In genomic region chr9:44012761-44013301, GRCm38 (mm10) we compare ENCODE assay signal across 8 mouse cellular contexts. TPM values are rescaled to one million over a fixed set of nuclear protein-coding genes. Genes with fewer than 3 reads are reported as not detected.
DNase-seq lines count a peak whose midpoint lies in the region; ATAC-seq and TF ChIP-seq lines count a peak whose summit lies in the region.

No protein-coding gene starts in this region.

- H3K36me3 ChIP-seq in kidney, embryonic 15.5 days = no peaks in the 10 kb centered on the region
- no peaks in the 10 kb centered on the region for H3K36me3 ChIP-seq in thymus, adult 2 months (ENCODE audit: control insufficient read depth, insufficient read depth, low read length)

- 33% methylated on average over 8 of the region's 8 CpGs for WGBS in kidney, embryonic 15.5 days
- WGBS in thymus, adult 2 months = 2% methylated on average over 8 of the region's 8 CpGs

- peak; percentile 14 to 23 for DNase-seq in left cerebral cortex, postnatal 25 days (ENCODE audit: low spot score in 2 of 2)
- no peak for DNase-seq in left cerebral cortex, postnatal 36 days (ENCODE audit: low spot score in 2 of 2)
- DNase-seq in adrenal gland, adult 8-10 months = peak; percentile 30
- peak; percentile 37 to 56 for DNase-seq in cerebellum, postnatal 25 days
- DNase-seq in thymus, adult 2 months = peak; percentile 59
- DNase-seq in layer of hippocampus, postnatal 14 days (ENCODE audit: low spot score in 2 of 2) = no peak

- H3K27ac ChIP-seq in kidney, embryonic 15.5 days = peak overlapping the region; percentile 13; the same call in 1 of the 2 replicates
- H3K27ac ChIP-seq in thymus, adult 2 months (ENCODE audit: control insufficient read depth, insufficient read depth, low read length) = peak overlapping the region; percentile 99

- no peak overlapping the region for H3K4me3 ChIP-seq in kidney, embryonic 15.5 days (replicated peaks)
- peak overlapping the region; percentile 51 for H3K4me3 ChIP-seq in thymus, adult 2 months (ENCODE audit: control insufficient read depth, insufficient read depth, low read length)

- no peak for ATAC-seq in kidney, embryonic 15.5 days (replicated peaks; ENCODE audit: low FRiP score)
- ATAC-seq in erythroblast, adult 5-6 weeks (replicated peaks; ENCODE audit: low FRiP score, poor library complexity, severe bottlenecking) = no peak

- TF ChIP-seq POLR2A in thymus, adult 2 months (IDR thresholded peaks at IDR 0.05; ENCODE audit: control insufficient read depth, extremely low read depth, insufficient read depth, low read length, poor library complexity) = peak; percentile 45; the same call in 1 of the 2 replicates

- H3K27me3 ChIP-seq in kidney, embryonic 15.5 days = no peaks in the 10 kb centered on the region
- no peaks in the 10 kb centered on the region for H3K27me3 ChIP-seq in thymus, adult 2 months (ENCODE audit: control insufficient read depth, insufficient read depth, low read length)

- H3K4me2 ChIP-seq in kidney, embryonic 15.5 days = no peak overlapping the region

- peaks cover 17% of the 10 kb centered on the region for H3K4me1 ChIP-seq in kidney, embryonic 15.5 days
- peaks cover 59% of the 10 kb centered on the region for H3K4me1 ChIP-seq in thymus, adult 2 months (replicated peaks; ENCODE audit: control insufficient read depth, insufficient read depth, low read length)

- H3K9me3 ChIP-seq in kidney, embryonic 15.5 days (replicated peaks) = no peaks in the 10 kb centered on the region

- no peak for TF ChIP-seq CTCF in thymus, adult 2 months (IDR thresholded peaks at IDR 0.05; ENCODE audit: borderline replicate concordance, control insufficient read depth, extremely low read depth, insufficient read depth, low read length, poor library complexity)

- no peak overlapping the region for H3K9ac ChIP-seq in kidney, embryonic 15.5 days

- intact Hi-C loops in left cerebral cortex, postnatal 25 days (cut with DNase I) = no loop called here
- intact Hi-C loops in left cerebral cortex, postnatal 36 days (cut with DNase I) = no loop called here

RNA-seq across cellular contexts. Expression of gene Thy1, which starts 30.4 kb away (rescaled TPM):
- 100 to 1,000 TPM; 826 to 894 TPM for total RNA-seq in left cerebral cortex, postnatal 25 days (2021)
- 100 to 1,000 TPM; 821 to 972 TPM for total RNA-seq in left cerebral cortex, postnatal 36 days (2021)
- 10 to 100 TPM; 46.5 to 54.9 (median 48.0) TPM for total RNA-seq in adrenal gland, adult 8-10 months (2022)
- polyA plus RNA-seq in kidney, embryonic 15.5 days (2015; fragmentation: Nextera tagmentation; extraction: Ambion mirVana) = 9.6 and 10.2 TPM in 2 replicates
- polyA plus RNA-seq in thymus, adult 2 months (2012; rRNA removed) = 3,068 and 3,478 TPM in 2 replicates
- total RNA-seq in layer of hippocampus, postnatal 14 days (2021) = 100 to 1,000 TPM; 779 TPM
- 1.5 and 9.0 TPM in 2 replicates for total RNA-seq in erythroblast, adult 5-6 weeks (2015; ENCODE audit: low replicate concordance)
- total RNA-seq in erythroblast, adult 5-6 weeks (2017; ENCODE audit: low replicate concordance) = 5.0 TPM in 1 of 2 replicates, not detected in the other

RNA-seq across cellular contexts. Expression of gene Usp2, which starts 54.0 kb away (rescaled TPM):
- total RNA-seq in left cerebral cortex, postnatal 25 days (2021) = 100 to 1,000 TPM in 1 of 2 experiments, 10 to 100 TPM in 1; 72.3 to 106 TPM
- total RNA-seq in left cerebral cortex, postnatal 36 days (2021) = 100 to 1,000 TPM; 110 to 113 TPM
- 10 to 100 TPM; 39.1 to 77.6 (median 51.7) TPM for total RNA-seq in adrenal gland, adult 8-10 months (2022)
- polyA plus RNA-seq in kidney, embryonic 15.5 days (2015; fragmentation: Nextera tagmentation; extraction: Ambion mirVana) = 31.9 and 36.8 TPM in 2 replicates
- 4.5 and 6.8 TPM in 2 replicates for polyA plus RNA-seq in thymus, adult 2 months (2012; rRNA removed)
- total RNA-seq in layer of hippocampus, postnatal 14 days (2021) = 10 to 100 TPM; 60.3 to 70.8 TPM
- 1.0 and 1.3 TPM in 2 replicates for total RNA-seq in erythroblast, adult 5-6 weeks (2015; ENCODE audit: low replicate concordance)
- total RNA-seq in erythroblast, adult 5-6 weeks (2017; ENCODE audit: low replicate concordance) = 0.28 and 5.7 TPM in 2 replicates

Comparison
In these comparisons a context has a peak if more than half of its experiments do, and no peak if none do; other contexts are left out.
1. DNase-seq: peak in left cerebral cortex, postnatal 25 days (2 of 2), adrenal gland, adult 8-10 months (single experiment), cerebellum, postnatal 25 days (2 of 2) and thymus, adult 2 months (single experiment); none in left cerebral cortex, postnatal 36 days (0 of 2) and layer of hippocampus, postnatal 14 days (0 of 2).
2. RNA of gene Thy1, which starts 30.4 kb away (total RNA-seq): 821 to 972 TPM in left cerebral cortex, postnatal 36 days, 826 to 894 TPM in left cerebral cortex, postnatal 25 days and 779 TPM in layer of hippocampus, postnatal 14 days; 46.5 to 54.9 TPM in adrenal gland, adult 8-10 months and 1.5 to 9.0 TPM in erythroblast, adult 5-6 weeks; every median in the first group is over 10 times any median in the second.
3. RNA of gene Usp2, which starts 54.0 kb away (total RNA-seq): 110 to 113 TPM in left cerebral cortex, postnatal 36 days, 72.3 to 106 TPM in left cerebral cortex, postnatal 25 days, 60.3 to 70.8 TPM in layer of hippocampus, postnatal 14 days and 39.1 to 77.6 TPM in adrenal gland, adult 8-10 months; 0.28 to 5.7 TPM in erythroblast, adult 5-6 weeks; every median in the first group is over 4 times any median in the second.